Mouse (Mus musculus): Measurements from ENCODE around the gene Lrp8. TPM values are rescaled to one million over a fixed set of nuclear protein-coding genes. Genes with fewer than 3 reads are reported as not detected.

The Lrp8 gene
- polyA plus RNA-seq, 1 experiment from 2014 or later: 0.76 TPM

GRCm38 (mm10) chr4:107848546-107848945, 46.5 kb downstream of the Lrp8 start:
- Histone ChIP-seq H3K9ac (ENCODE audit: low read length) (no peak overlapping the region), H3K4me3 (ENCODE audit: control insufficient read depth in 1 of 2, insufficient read depth in 1 of 2, low read depth in 1 of 2, low read length in 2 of 2) (no peak overlapping the region), H3K36me3 (ENCODE audit: control insufficient read depth, insufficient read depth, low read length) (no peaks in the 10 kb centered on the region), H3K27me3 (ENCODE audit: control insufficient read depth, insufficient read depth, low read length) (peaks cover 40% of the 10 kb centered on the region), H3K9me3 (ENCODE audit: control insufficient read depth, low read length) (no peaks in the 10 kb centered on the region), H3K27ac (replicated peaks in 1 of 2; ENCODE audit: control insufficient read depth in 1 of 2, insufficient read depth in 1 of 2, low read depth in 2 of 2, low read length in 2 of 2) (no peak overlapping the region), H3K4me2 (ENCODE audit: low read length) (no peak overlapping the region), H3K4me1 (ENCODE audit: control insufficient read depth in 2 of 2, insufficient read depth in 2 of 2, low read length in 2 of 2) (peaks cover 0 to 7% of the 10 kb centered on the region in 2 experiments; a peak in 1 of 4 replicates)
- WGBS: 67% methylated on average over 5 of the region's 5 CpGs
- ATAC-seq (ENCODE audit: insufficient number of reproducible peaks, insufficient read depth, low FRiP score, low read depth): no peak

DNA sequence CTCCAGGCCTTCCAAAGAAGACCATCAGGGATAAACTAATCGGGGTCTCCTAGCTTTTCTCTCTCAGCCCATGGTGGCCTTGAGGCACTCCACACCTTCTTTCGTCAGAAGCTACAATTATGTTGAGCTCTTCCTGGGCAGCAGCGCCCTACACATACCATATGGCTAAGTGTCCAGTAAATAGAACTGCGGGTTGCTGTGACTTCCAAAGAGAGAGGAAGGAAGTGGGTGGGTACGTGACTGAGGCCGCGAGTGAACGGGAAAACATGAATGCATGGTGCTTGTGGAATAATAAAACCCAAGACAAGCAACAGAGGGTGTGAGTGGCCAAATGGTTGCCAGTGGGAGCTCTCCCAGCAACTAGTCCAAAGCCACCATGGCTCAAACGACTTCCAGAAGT, 47.6 kb downstream of the Lrp8 start:
- H3K27me3 ChIP-seq (ENCODE audit: control insufficient read depth, insufficient read depth, low read length): peaks cover 39% of the 10 kb centered on the region
- no peak overlapping the region for H3K27ac ChIP-seq (replicated peaks in 1 of 2; ENCODE audit: control insufficient read depth in 1 of 2, insufficient read depth in 1 of 2, low read depth in 2 of 2, low read length in 2 of 2)
- no peak overlapping the region for H3K4me2 ChIP-seq (ENCODE audit: low read length)
- H3K9ac ChIP-seq (ENCODE audit: low read length): no peak overlapping the region
- 78% methylated on average over 9 of the region's 9 CpGs for WGBS
- no peak for ATAC-seq (ENCODE audit: insufficient number of reproducible peaks, insufficient read depth, low FRiP score, low read depth)
- no peaks in the 10 kb centered on the region for H3K36me3 ChIP-seq (ENCODE audit: control insufficient read depth, insufficient read depth, low read length)
- no peak overlapping the region for H3K4me3 ChIP-seq (ENCODE audit: control insufficient read depth in 1 of 2, insufficient read depth in 1 of 2, low read depth in 1 of 2, low read length in 2 of 2)
- peaks cover 0 to 7% of the 10 kb centered on the region in 2 experiments; a peak in 1 of 4 replicates for H3K4me1 ChIP-seq (ENCODE audit: control insufficient read depth in 2 of 2, insufficient read depth in 2 of 2, low read length in 2 of 2)
- no peaks in the 10 kb centered on the region for H3K9me3 ChIP-seq (ENCODE audit: control insufficient read depth, low read length)

GRCm38 (mm10) chr4:107850091-107850490, 48.0 kb downstream of the Lrp8 start:
- no peak overlapping the region for H3K9ac ChIP-seq (ENCODE audit: low read length)
- no peaks in the 10 kb centered on the region for H3K36me3 ChIP-seq (ENCODE audit: control insufficient read depth, insufficient read depth, low read length)
- no peak for ATAC-seq (ENCODE audit: insufficient number of reproducible peaks, insufficient read depth, low FRiP score, low read depth)
- whole genome bisulfite sequencing: 87% methylated on average over 8 of the region's 8 CpGs
- H3K9me3 ChIP-seq (ENCODE audit: control insufficient read depth, low read length): no peaks in the 10 kb centered on the region
- no peak overlapping the region for H3K4me2 ChIP-seq (ENCODE audit: low read length)
- H3K27ac ChIP-seq (replicated peaks in 1 of 2; ENCODE audit: control insufficient read depth in 1 of 2, insufficient read depth in 1 of 2, low read depth in 2 of 2, low read length in 2 of 2): no peak overlapping the region
- peaks cover 36% of the 10 kb centered on the region for H3K27me3 ChIP-seq (ENCODE audit: control insufficient read depth, insufficient read depth, low read length)
- peaks cover 0 to 7% of the 10 kb centered on the region in 2 experiments; a peak in 1 of 4 replicates for H3K4me1 ChIP-seq (ENCODE audit: control insufficient read depth in 2 of 2, insufficient read depth in 2 of 2, low read length in 2 of 2)
- H3K4me3 ChIP-seq (ENCODE audit: control insufficient read depth in 1 of 2, insufficient read depth in 1 of 2, low read depth in 1 of 2, low read length in 2 of 2): no peak overlapping the region

DNA sequence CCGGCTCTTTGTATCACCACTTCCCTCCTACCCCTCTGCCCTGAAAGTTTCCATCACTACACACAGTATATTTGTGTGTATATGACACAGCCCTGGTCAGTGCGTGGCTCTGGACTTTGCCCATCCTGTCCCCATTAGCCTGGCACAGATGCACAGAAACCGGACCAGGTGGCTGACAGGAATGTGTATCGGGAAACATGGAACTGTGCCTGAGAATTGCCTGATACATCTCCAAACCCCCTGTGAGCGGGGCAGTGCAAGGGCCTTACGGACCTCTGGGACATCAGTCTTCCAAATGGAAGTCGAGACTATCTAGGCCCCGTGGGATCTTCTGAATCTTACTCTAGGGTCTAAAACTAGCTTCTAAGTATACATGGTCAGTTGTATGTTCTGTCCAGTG, 51.3 kb downstream of the Lrp8 start:
- Histone ChIP-seq H3K36me3 (ENCODE audit: control insufficient read depth, insufficient read depth, low read length) (no peaks in the 10 kb centered on the region), H3K27ac (replicated peaks in 1 of 2; ENCODE audit: control insufficient read depth in 1 of 2, insufficient read depth in 1 of 2, low read depth in 2 of 2, low read length in 2 of 2) (no peak overlapping the region), H3K9me3 (ENCODE audit: control insufficient read depth, low read length) (no peaks in the 10 kb centered on the region), H3K27me3 (ENCODE audit: control insufficient read depth, insufficient read depth, low read length) (peaks cover 4% of the 10 kb centered on the region), H3K4me1 (ENCODE audit: control insufficient read depth in 2 of 2, insufficient read depth in 2 of 2, low read length in 2 of 2) (no peaks in the 10 kb centered on the region), H3K4me3 (ENCODE audit: control insufficient read depth in 1 of 2, insufficient read depth in 1 of 2, low read depth in 1 of 2, low read length in 2 of 2) (no peak overlapping the region), H3K9ac (ENCODE audit: low read length) (no peak overlapping the region), H3K4me2 (ENCODE audit: low read length) (no peak overlapping the region)
- no peak for ATAC-seq (ENCODE audit: insufficient number of reproducible peaks, insufficient read depth, low FRiP score, low read depth)
- WGBS: 85% methylated on average over 8 of the region's 8 CpGs

DNA sequence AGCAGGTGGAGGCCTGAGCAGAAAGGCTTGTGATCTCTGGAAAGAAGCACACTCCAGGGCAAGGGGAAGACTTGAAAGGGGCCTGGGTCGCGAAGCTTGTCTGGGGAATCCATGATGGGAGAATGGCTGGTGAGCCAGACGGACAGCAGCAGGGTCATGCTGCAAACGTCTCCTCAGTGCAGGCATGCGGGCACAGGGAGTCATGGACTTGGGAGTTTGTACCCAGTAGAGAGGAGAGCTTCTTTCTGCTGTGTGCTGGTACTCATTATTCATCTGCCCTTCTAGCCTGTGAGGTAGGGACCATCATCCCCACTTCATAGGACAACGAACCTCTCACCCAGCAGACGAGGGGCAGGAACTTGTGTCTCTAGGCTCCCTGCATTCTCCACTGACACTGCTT, 51.8 kb downstream of the Lrp8 start:
- ATAC-seq (ENCODE audit: insufficient number of reproducible peaks, insufficient read depth, low FRiP score, low read depth): no peak
- Histone ChIP-seq H3K27me3 (ENCODE audit: control insufficient read depth, insufficient read depth, low read length) (peaks cover 4% of the 10 kb centered on the region; the same call in 1 of the 2 replicates), H3K4me1 (ENCODE audit: control insufficient read depth in 2 of 2, insufficient read depth in 2 of 2, low read length in 2 of 2) (no peaks in the 10 kb centered on the region), H3K4me3 (ENCODE audit: control insufficient read depth in 1 of 2, insufficient read depth in 1 of 2, low read depth in 1 of 2, low read length in 2 of 2) (no peak overlapping the region), H3K36me3 (ENCODE audit: control insufficient read depth, insufficient read depth, low read length) (no peaks in the 10 kb centered on the region), H3K9ac (ENCODE audit: low read length) (no peak overlapping the region), H3K9me3 (ENCODE audit: control insufficient read depth, low read length) (no peaks in the 10 kb centered on the region), H3K27ac (replicated peaks in 1 of 2; ENCODE audit: control insufficient read depth in 1 of 2, insufficient read depth in 1 of 2, low read depth in 2 of 2, low read length in 2 of 2) (no peak overlapping the region), H3K4me2 (ENCODE audit: low read length) (no peak overlapping the region)
- 80% methylated on average over 7 of the region's 7 CpGs for WGBS

DNA sequence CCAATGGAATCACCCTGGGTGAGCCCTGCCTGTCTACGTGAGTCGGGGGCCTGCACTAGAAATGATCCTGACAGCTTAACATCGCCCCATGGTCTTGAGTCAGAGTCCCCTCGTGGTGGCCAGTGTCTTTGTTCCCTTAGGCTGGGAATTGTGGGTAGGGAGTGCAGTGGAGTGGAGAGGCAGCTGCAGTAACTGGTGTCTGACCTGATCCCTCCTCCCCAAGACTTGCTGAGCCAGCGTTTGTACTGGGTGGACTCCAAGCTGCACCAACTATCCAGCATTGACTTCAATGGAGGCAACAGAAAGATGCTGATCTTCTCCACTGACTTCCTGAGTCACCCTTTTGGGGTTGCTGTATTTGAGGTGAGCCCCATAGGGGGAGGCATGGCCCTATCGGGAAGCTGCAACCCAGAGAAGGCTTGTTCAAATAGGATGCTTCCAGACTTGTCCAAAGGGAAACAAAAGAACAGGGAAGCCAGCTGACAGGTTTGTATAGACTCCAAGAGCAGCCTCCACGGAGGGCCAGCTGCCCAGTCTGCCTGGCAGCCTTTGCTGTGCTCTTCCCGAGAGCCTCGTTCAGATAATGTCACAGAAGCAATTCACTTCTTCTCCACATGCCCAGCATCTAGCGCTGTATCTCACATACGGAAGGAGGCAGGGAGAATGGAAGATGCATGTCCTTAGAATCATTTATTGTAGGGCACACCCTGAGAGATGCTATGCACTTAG, 55.1 kb downstream of the Lrp8 start:
- no peak for ATAC-seq (ENCODE audit: insufficient number of reproducible peaks, insufficient read depth, low FRiP score, low read depth)
- H3K4me2 ChIP-seq (ENCODE audit: low read length): no peak overlapping the region
- 64% methylated on average over 11 of the region's 11 CpGs for WGBS
- no peaks in the 10 kb centered on the region for H3K9me3 ChIP-seq (ENCODE audit: control insufficient read depth, low read length)
- no peak overlapping the region for H3K27ac ChIP-seq (replicated peaks in 1 of 2; ENCODE audit: control insufficient read depth in 1 of 2, insufficient read depth in 1 of 2, low read depth in 2 of 2, low read length in 2 of 2)
- H3K4me3 ChIP-seq (ENCODE audit: control insufficient read depth in 1 of 2, insufficient read depth in 1 of 2, low read depth in 1 of 2, low read length in 2 of 2): no peak overlapping the region
- no peak overlapping the region for H3K9ac ChIP-seq (ENCODE audit: low read length)
- H3K27me3 ChIP-seq (ENCODE audit: control insufficient read depth, insufficient read depth, low read length): no peaks in the 10 kb centered on the region
- no peaks in the 10 kb centered on the region for H3K4me1 ChIP-seq (ENCODE audit: control insufficient read depth in 2 of 2, insufficient read depth in 2 of 2, low read length in 2 of 2)
- no peaks in the 10 kb centered on the region for H3K36me3 ChIP-seq (ENCODE audit: control insufficient read depth, insufficient read depth, low read length)

DNA sequence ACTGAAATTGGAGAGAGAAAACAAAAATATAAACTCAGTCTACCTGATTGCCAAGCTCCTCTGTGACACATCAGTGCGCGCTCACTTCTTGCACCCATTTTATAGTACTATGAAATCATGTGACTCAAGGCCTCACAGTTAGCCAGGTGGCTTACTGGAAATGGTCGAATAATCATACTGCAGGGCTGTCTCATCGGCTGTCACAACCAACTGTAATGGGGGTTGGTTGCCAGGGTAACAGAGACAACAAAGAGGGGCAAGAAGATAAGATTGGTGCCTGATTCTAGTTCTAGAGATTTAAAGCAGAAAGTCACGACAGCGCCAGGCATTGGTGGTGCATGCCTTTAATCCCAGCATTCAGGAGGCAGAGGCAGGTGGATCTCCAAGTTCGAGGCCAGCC, 56.9 kb downstream of the Lrp8 start:
- Histone ChIP-seq H3K4me3 (ENCODE audit: control insufficient read depth in 1 of 2, insufficient read depth in 1 of 2, low read depth in 1 of 2, low read length in 2 of 2) (no peak overlapping the region), H3K4me1 (ENCODE audit: control insufficient read depth in 2 of 2, insufficient read depth in 2 of 2, low read length in 2 of 2) (no peaks in the 10 kb centered on the region), H3K27me3 (ENCODE audit: control insufficient read depth, insufficient read depth, low read length) (no peaks in the 10 kb centered on the region), H3K9ac (ENCODE audit: low read length) (no peak overlapping the region), H3K4me2 (ENCODE audit: low read length) (no peak overlapping the region), H3K9me3 (ENCODE audit: control insufficient read depth, low read length) (no peaks in the 10 kb centered on the region), H3K27ac (replicated peaks in 1 of 2; ENCODE audit: control insufficient read depth in 1 of 2, insufficient read depth in 1 of 2, low read depth in 2 of 2, low read length in 2 of 2) (no peak overlapping the region), H3K36me3 (ENCODE audit: control insufficient read depth, insufficient read depth, low read length) (no peaks in the 10 kb centered on the region)
- WGBS: 77% methylated on average over 7 of the region's 7 CpGs
- ATAC-seq (ENCODE audit: insufficient number of reproducible peaks, insufficient read depth, low FRiP score, low read depth): no peak

DNA sequence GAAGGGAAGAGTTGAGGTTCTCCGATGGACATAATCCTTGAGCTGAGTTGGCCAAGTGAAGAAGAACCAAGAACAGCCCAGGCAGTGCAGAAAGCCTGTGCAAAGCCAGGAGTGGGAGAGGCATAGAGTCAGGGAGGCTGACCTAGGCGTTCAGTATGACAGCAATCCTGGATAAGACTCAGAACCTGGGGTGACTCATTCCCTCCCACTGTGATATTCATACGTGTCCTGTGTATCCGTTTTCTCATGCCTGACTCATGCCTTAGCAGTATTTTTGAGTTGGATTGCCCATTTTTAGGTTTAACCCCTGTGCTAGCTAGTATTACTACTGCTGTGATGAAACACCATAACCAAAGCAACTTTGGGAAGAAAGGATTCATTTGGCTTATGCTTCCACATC, 62.8 kb downstream of the Lrp8 start:
- no peak overlapping the region for H3K27ac ChIP-seq (replicated peaks in 1 of 2; ENCODE audit: control insufficient read depth in 1 of 2, insufficient read depth in 1 of 2, low read depth in 2 of 2, low read length in 2 of 2)
- no peaks in the 10 kb centered on the region for H3K27me3 ChIP-seq (ENCODE audit: control insufficient read depth, insufficient read depth, low read length)
- 68% methylated on average over 4 of the region's 4 CpGs for WGBS
- no peak overlapping the region for H3K4me3 ChIP-seq (ENCODE audit: control insufficient read depth in 1 of 2, insufficient read depth in 1 of 2, low read depth in 1 of 2, low read length in 2 of 2)
- no peaks in the 10 kb centered on the region for H3K9me3 ChIP-seq (ENCODE audit: control insufficient read depth, low read length)
- no peaks in the 10 kb centered on the region for H3K36me3 ChIP-seq (ENCODE audit: control insufficient read depth, insufficient read depth, low read length)
- no peak overlapping the region for H3K4me2 ChIP-seq (ENCODE audit: low read length)
- no peak overlapping the region for H3K9ac ChIP-seq (ENCODE audit: low read length)
- H3K4me1 ChIP-seq (ENCODE audit: control insufficient read depth in 2 of 2, insufficient read depth in 2 of 2, low read length in 2 of 2): no peaks in the 10 kb centered on the region
- no peak for ATAC-seq (ENCODE audit: insufficient number of reproducible peaks, insufficient read depth, low FRiP score, low read depth)

Measured in heart, embryonic 14.5 days (tissue).